Mouse (Mus musculus) monocyte, adult 5-6 weeks (primary cell): ENCODE measurements around the gene Pip5k1c. TPM values are rescaled to one million over a fixed set of nuclear protein-coding genes. Genes with fewer than 3 reads are reported as not detected.

ENCODE experiments used
- ATAC-seq: fragments of 153-309, 156-312 bp; replicated peaks from 2 replicates; pipeline ENCODE4 v1.8.0; 2017; ENCODE audit warnings: mild to moderate bottlenecking; ENCODE audit not compliant: low TSS enrichment, insufficient number of reproducible peaks, severe bottlenecking, poor library complexity, low FRiP score
- total RNA-seq: library from RNA; stranded (forward); fragments of 200-1000, 200-491, 200-594 nt; gene quantifications from 3 replicates; pipeline ENCODE4 v1.2.3, GENCODE M21; 2017

Gene Pip5k1c
- total RNA-seq, 1 experiment from 2014 or later = 47.3 TPM

- ATAC-seq = no peak
Measured at GRCm38 (mm10) chr10:81317273-81317672, 24.5 kb downstream of the Pip5k1c start.

GRCm38 (mm10) chr10:81318589-81319329 lies 26.0 kb downstream of the Pip5k1c start:
- ATAC-seq = no peak

GRCm38 (mm10) chr10:81319330-81319699 lies 26.6 kb downstream of the Pip5k1c start:
- ATAC-seq = no peak

GRCm38 (mm10) chr10:81319741-81320549 lies 27.2 kb downstream of the Pip5k1c start:
- ATAC-seq = no peak; the same call in none of the 2 replicates

- ATAC-seq = peak; percentile 79
Measured at GRCm38 (mm10) chr10:81320550-81321347, 28.0 kb downstream of the Pip5k1c start, which contains the start of gene Cactin. TSS of gene Cactin (plus strand) at chr10:81321103.

GRCm38 (mm10) chr10:81321436-81321835 lies 28.7 kb downstream of the Pip5k1c start:
- no peak for ATAC-seq

GRCm38 (mm10) chr10:81322444-81322843 lies 29.7 kb downstream of the Pip5k1c start:
- ATAC-seq = no peak

GRCm38 (mm10) chr10:81323141-81323775 lies 30.5 kb downstream of the Pip5k1c start:
- no peak for ATAC-seq

GRCm38 (mm10) chr10:81323791-81324530 lies 31.2 kb downstream of the Pip5k1c start:
- ATAC-seq = no peak

GRCm38 (mm10) chr10:81325176-81325575 lies 32.4 kb downstream of the Pip5k1c start:
- no peak for ATAC-seq

GRCm38 (mm10) chr10:81325781-81326180 lies 33.0 kb downstream of the Pip5k1c start:
- no peak for ATAC-seq

GRCm38 (mm10) chr10:81326858-81327257 lies 34.1 kb downstream of the Pip5k1c start:
- no peak for ATAC-seq

- ATAC-seq = no peak
Measured at GRCm38 (mm10) chr10:81327959-81328358, 35.2 kb downstream of the Pip5k1c start.

GRCm38 (mm10) chr10:81328386-81328785 lies 35.6 kb downstream of the Pip5k1c start, which contains the start of gene Tbxa2r:
TSS of gene Tbxa2r (plus strand) at chr10:81328731.
- no peak for ATAC-seq

- ATAC-seq = peak; percentile 19; the same call in 1 of the 2 replicates
Measured at GRCm38 (mm10) chr10:81329194-81329975, 36.6 kb downstream of the Pip5k1c start.

GRCm38 (mm10) chr10:81330007-81330406 lies 37.2 kb downstream of the Pip5k1c start:
- ATAC-seq = no peak

- no peak for ATAC-seq
Measured at GRCm38 (mm10) chr10:81332277-81332676, 39.5 kb downstream of the Pip5k1c start.
